11 mouse cellular contexts compared by ENCODE assay signal in the genomic region with DNA sequence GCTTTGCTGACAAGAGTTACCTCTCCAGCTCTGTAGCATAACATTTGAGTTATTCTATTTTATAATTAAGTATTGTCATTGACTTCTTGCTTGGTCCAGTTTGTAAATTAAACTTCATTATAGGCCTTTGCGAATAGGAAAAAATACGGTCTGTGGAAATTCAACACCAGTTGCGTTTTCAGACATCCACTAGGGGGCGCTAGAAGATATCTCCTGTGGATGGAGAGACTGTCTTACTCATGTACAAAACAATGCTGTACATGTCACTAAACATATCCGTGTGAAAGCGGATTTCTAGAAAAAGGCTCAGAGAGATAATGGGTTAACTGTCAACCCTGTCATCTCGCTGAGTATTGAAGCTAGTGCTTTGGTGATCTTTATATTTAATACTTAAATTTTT. TPM values are rescaled to one million over a fixed set of nuclear protein-coding genes. Genes with fewer than 3 reads are reported as not detected.
DNase-seq lines count a peak whose midpoint lies in the region; ATAC-seq and TF ChIP-seq lines count a peak whose summit lies in the region.
"Had no signal": no experiment of that assay in that cellular context is flagged by ENCODE, and none has a peak within 500 bp of the region (broad histone marks: within the 10 kb centered on the region; RNA-seq: fewer than 3 reads in every experiment).

No protein-coding gene starts in this region.

- DNase-seq in hindbrain, embryonic 14.5 days (ENCODE audit: low spot score): peak; percentile 65
- DNase-seq in A20 (ENCODE audit: low read depth, low spot score): peak; percentile 82
- peak; percentile 89 for DNase-seq in CH12.LX (ENCODE audit: extremely low read depth)
- peak; percentile 56 for DNase-seq in embryo, embryonic 10 days (ENCODE audit: low spot score)
- peak; percentile 38 for DNase-seq in liver, postnatal 0 days
- peak; percentile 72 to 94 for DNase-seq in thymus, postnatal 10 days (ENCODE audit: low spot score in 2 of 2)
- DNase-seq in hindbrain, embryonic 10.5 days (ENCODE audit: low spot score): no peak

- no peak for TF ChIP-seq POLR2A in CH12.LX (IDR thresholded peaks at IDR 0.05; ENCODE audit: low read depth, low read length)

- no peak overlapping the region for H3K27ac ChIP-seq in hindbrain, embryonic 14.5 days
- no peak overlapping the region for H3K27ac ChIP-seq in hindbrain, embryonic 13.5 days
- H3K27ac ChIP-seq in CH12.LX (ENCODE audit: insufficient read depth, low read depth): no peak overlapping the region
- no peak overlapping the region for H3K27ac ChIP-seq in liver, postnatal 0 days (ENCODE audit: low read depth)
- H3K27ac ChIP-seq in hindbrain, embryonic 10.5 days: no peak overlapping the region
- H3K27ac ChIP-seq: embryonic facial prominence, embryonic 15.5 days; neural tube, embryonic 13.5 days had no signal

- no peaks in the 10 kb centered on the region for H3K27me3 ChIP-seq in hindbrain, embryonic 14.5 days (ENCODE audit: control insufficient read depth, insufficient read depth, low read length)
- no peaks in the 10 kb centered on the region for H3K27me3 ChIP-seq in hindbrain, embryonic 13.5 days
- H3K27me3 ChIP-seq in CH12.LX (replicated peaks): no peaks in the 10 kb centered on the region
- no peaks in the 10 kb centered on the region for H3K27me3 ChIP-seq in liver, postnatal 0 days (ENCODE audit: insufficient read depth, low read length)
- H3K27me3 ChIP-seq in hindbrain, embryonic 10.5 days (ENCODE audit: insufficient read depth, poor library complexity, severe bottlenecking): no peaks in the 10 kb centered on the region
- H3K27me3 ChIP-seq: embryonic facial prominence, embryonic 15.5 days; neural tube, embryonic 13.5 days had no signal

- H3K4me2 ChIP-seq in hindbrain, embryonic 14.5 days (replicated peaks): no peak overlapping the region
- no peak overlapping the region for H3K4me2 ChIP-seq in hindbrain, embryonic 13.5 days
- H3K4me2 ChIP-seq in CH12.LX (ENCODE audit: insufficient read depth, low read depth, poor library complexity, severe bottlenecking): no peak overlapping the region
- H3K4me2 ChIP-seq in liver, postnatal 0 days (ENCODE audit: low read depth, low read length): no peak overlapping the region
- H3K4me2 ChIP-seq: embryonic facial prominence, embryonic 15.5 days; neural tube, embryonic 13.5 days had no signal

- in situ Hi-C loops in CH12.LX (cut with MboI; ENCODE audit: low pct_ligation_motif_present, low pct_unique_long_range_greater_than_20kb, low sequenced_read_pairs): no loop called here

- dilution Hi-C loops in CH12.LX (cut with MboI; ENCODE audit: extremely low pct_ligation_motif_present, extremely low pct_unique_long_range_greater_than_20kb, low sequenced_read_pairs): no loop called here

- no peak for ATAC-seq in hindbrain, embryonic 14.5 days (ENCODE audit: low FRiP score)
- ATAC-seq in hindbrain, embryonic 13.5 days (ENCODE audit: low FRiP score): no peak
- ATAC-seq in liver, postnatal 0 days: no peak

- H3K9ac ChIP-seq in hindbrain, embryonic 14.5 days: no peak overlapping the region
- no peak overlapping the region for H3K9ac ChIP-seq in hindbrain, embryonic 13.5 days
- H3K9ac ChIP-seq in CH12.LX (ENCODE audit: insufficient read depth, low read depth): no peak overlapping the region
- no peak overlapping the region for H3K9ac ChIP-seq in liver, postnatal 0 days (replicated peaks)
- H3K9ac ChIP-seq: embryonic facial prominence, embryonic 15.5 days; neural tube, embryonic 13.5 days had no signal

- H3K36me3 ChIP-seq in hindbrain, embryonic 14.5 days (replicated peaks; ENCODE audit: control insufficient read depth, insufficient read depth): no peaks in the 10 kb centered on the region
- no peaks in the 10 kb centered on the region for H3K36me3 ChIP-seq in hindbrain, embryonic 13.5 days
- peaks cover 0 to 6% of the 10 kb centered on the region in 2 experiments for H3K36me3 ChIP-seq in CH12.LX (replicated peaks in 1 of 2; ENCODE audit: control insufficient read depth in 1 of 2, insufficient read depth in 1 of 2, low read length in 1 of 2)
- no peaks in the 10 kb centered on the region for H3K36me3 ChIP-seq in liver, postnatal 0 days (replicated peaks; ENCODE audit: insufficient read depth, low read length)
- no peaks in the 10 kb centered on the region for H3K36me3 ChIP-seq in hindbrain, embryonic 10.5 days
- H3K36me3 ChIP-seq: embryonic facial prominence, embryonic 15.5 days; neural tube, embryonic 13.5 days had no signal

- TF ChIP-seq RAD21 in CH12.LX (IDR thresholded peaks at IDR 0.05; ENCODE audit: low read depth, low read length): peak; percentile 93

- H3K4me1 ChIP-seq in hindbrain, embryonic 14.5 days (replicated peaks; ENCODE audit: control insufficient read depth, insufficient read depth, low read length): no peaks in the 10 kb centered on the region
- H3K4me1 ChIP-seq in hindbrain, embryonic 13.5 days (replicated peaks): no peaks in the 10 kb centered on the region
- peaks cover 11 to 41% of the 10 kb centered on the region in 2 experiments for H3K4me1 ChIP-seq in CH12.LX (ENCODE audit: control insufficient read depth in 1 of 2, insufficient read depth in 2 of 2)
- H3K4me1 ChIP-seq in liver, postnatal 0 days (ENCODE audit: insufficient read depth): no peaks in the 10 kb centered on the region
- H3K4me1 ChIP-seq in hindbrain, embryonic 10.5 days (replicated peaks): peaks cover 6% of the 10 kb centered on the region; the same call in 1 of the 2 replicates
- H3K4me1 ChIP-seq: embryonic facial prominence, embryonic 15.5 days; neural tube, embryonic 13.5 days had no signal

- H3K4me3 ChIP-seq in hindbrain, embryonic 14.5 days (replicated peaks; ENCODE audit: low read length): no peak overlapping the region
- H3K4me3 ChIP-seq in hindbrain, embryonic 13.5 days: no peak overlapping the region
- H3K4me3 ChIP-seq in CH12.LX (replicated peaks in 1 of 3; ENCODE audit: low read depth in 2 of 3, low read length in 2 of 3, poor library complexity in 1 of 3): no peak overlapping the region
- no peak overlapping the region for H3K4me3 ChIP-seq in liver, postnatal 0 days (ENCODE audit: low read depth, low read length)
- no peak overlapping the region for H3K4me3 ChIP-seq in hindbrain, embryonic 10.5 days
- H3K4me3 ChIP-seq: embryonic facial prominence, embryonic 15.5 days; neural tube, embryonic 13.5 days had no signal

- H3K79me2 ChIP-seq in CH12.LX (replicated peaks; ENCODE audit: control insufficient read depth, extremely low read depth, insufficient read depth, poor library complexity, severe bottlenecking): no peaks in the 10 kb centered on the region

- no peak for TF ChIP-seq EP300 in CH12.LX (IDR thresholded peaks at IDR 0.05; ENCODE audit: low read length)
- TF ChIP-seq EP300 in liver, postnatal 0 days (IDR thresholded peaks at IDR 0.05; ENCODE audit: low read depth): no peak

- WGBS in hindbrain, embryonic 14.5 days: 45% methylated on average over 7 of the region's 7 CpGs
- WGBS in hindbrain, embryonic 13.5 days: 46% methylated on average over 7 of the region's 7 CpGs
- WGBS in liver, postnatal 0 days (ENCODE audit: insufficient replicate concordance): 25% methylated on average over 7 of the region's 7 CpGs
- 48% methylated on average over 7 of the region's 7 CpGs for WGBS in hindbrain, embryonic 10.5 days

- peak; percentile 82 to 95 for TF ChIP-seq CTCF in CH12.LX (conservative IDR thresholded peaks at IDR 0.05 in 1 of 2, IDR thresholded peaks at IDR 0.05 in 1 of 2; ENCODE audit: low read depth in 2 of 2, low read length in 2 of 2)
- TF ChIP-seq CTCF in liver, postnatal 0 days (IDR thresholded peaks at IDR 0.05; ENCODE audit: low read depth): peak; percentile 84

- no peaks in the 10 kb centered on the region for H3K9me3 ChIP-seq in hindbrain, embryonic 14.5 days (ENCODE audit: control insufficient read depth, low read length)
- H3K9me3 ChIP-seq in hindbrain, embryonic 13.5 days: no peaks in the 10 kb centered on the region
- peaks cover 20% of the 10 kb centered on the region for H3K9me3 ChIP-seq in CH12.LX (replicated peaks; ENCODE audit: low read length)
- H3K9me3 ChIP-seq in liver, postnatal 0 days (ENCODE audit: low read length): no peaks in the 10 kb centered on the region
- H3K9me3 ChIP-seq in hindbrain, embryonic 10.5 days: no peaks in the 10 kb centered on the region
- H3K9me3 ChIP-seq: embryonic facial prominence, embryonic 15.5 days; neural tube, embryonic 13.5 days had no signal

TF ChIP-seq in CH12.LX, 34 proteins besides CTCF, POLR2A, EP300 and RAD21 (continues in another document):
- peak; percentile 67 for TF ChIP-seq JUND (conservative IDR thresholded peaks at IDR 0.05; ENCODE audit: low read depth, low read length)
- TF ChIP-seq SMC3 (IDR thresholded peaks at IDR 0.05; ENCODE audit: low read depth, low read length): peak; percentile 82
- TF ChIP-seq ZMIZ1 (IDR thresholded peaks at IDR 0.05; ENCODE audit: low read depth, low read length): no peak
- TF ChIP-seq ETS1 (conservative IDR thresholded peaks at IDR 0.05; ENCODE audit: low read depth, low read length): no peak
- TF ChIP-seq ZNF384 (IDR thresholded peaks at IDR 0.05; ENCODE audit: low read depth, low read length): no peak
- no peak for TF ChIP-seq TBP (conservative IDR thresholded peaks at IDR 0.05; ENCODE audit: low read depth, low read length)
- peak; percentile 13; the same call in 1 of the 2 replicates for TF ChIP-seq ZC3H11A (IDR thresholded peaks at IDR 0.05; ENCODE audit: low read depth, low read length)
- TF ChIP-seq GABPA (IDR thresholded peaks at IDR 0.05; ENCODE audit: insufficient replicate concordance, low read depth, low read length): no peak
- no peak for TF ChIP-seq MAZ (IDR thresholded peaks at IDR 0.05; ENCODE audit: low read depth, low read length)
- TF ChIP-seq MYC (IDR thresholded peaks at IDR 0.05; ENCODE audit: low read depth, low read length): peak; percentile 79

RNA-seq across cellular contexts. Expression of gene Gm525, which starts 11.0 kb away (rescaled TPM):
- polyA plus RNA-seq in hindbrain, embryonic 14.5 days (2014; fragmentation: Nextera tagmentation; extraction: Ambion mirVana): not detected in 2 replicates
- not detected in 2 replicates for polyA plus RNA-seq in hindbrain, embryonic 13.5 days (2015; fragmentation: Nextera tagmentation; extraction: Ambion mirVana)
- total RNA-seq in CH12.LX (2012; rRNA removed): 0.34 and 0.46 TPM in 2 replicates
- total RNA-seq in CH12.LX (2014; rRNA removed): not detected in 2 replicates
- polyA plus RNA-seq in CH12.LX (2012; ENCODE audit: insufficient read length, low read depth): 0.83 TPM in 1 of 2 replicates, not detected in the other
- polyA plus RNA-seq in liver, postnatal 0 days (2015; fragmentation: Nextera tagmentation; extraction: Ambion mirVana): 0.31 and 0.39 TPM in 2 replicates
- not detected in 2 replicates for polyA plus RNA-seq in hindbrain, embryonic 10.5 days (2016; fragmentation: Nextera tagmentation; extraction: Ambion mirVana)
- total RNA-seq: layer of hippocampus, postnatal 25 days had no signal
- polyA plus RNA-seq: neural tube, embryonic 13.5 days had no signal

RNA-seq across cellular contexts. Expression of gene Dgke, which starts 18.0 kb away (rescaled TPM):
- 16.3 and 16.7 TPM in 2 replicates for polyA plus RNA-seq in hindbrain, embryonic 14.5 days (2014; fragmentation: Nextera tagmentation; extraction: Ambion mirVana)
- 14.8 and 15.6 TPM in 2 replicates for polyA plus RNA-seq in hindbrain, embryonic 13.5 days (2015; fragmentation: Nextera tagmentation; extraction: Ambion mirVana)
- total RNA-seq in CH12.LX (2012; rRNA removed) (4.8 and 5.8 TPM in 2 replicates), CH12.LX (2014; rRNA removed) (13.4 and 14.3 TPM in 2 replicates)
- 15.0 and 17.0 TPM in 2 replicates for polyA plus RNA-seq in CH12.LX (2012; ENCODE audit: insufficient read length, low read depth)
- polyA plus RNA-seq in liver, postnatal 0 days (2015; fragmentation: Nextera tagmentation; extraction: Ambion mirVana): 0.53 and 0.60 TPM in 2 replicates
- polyA plus RNA-seq in hindbrain, embryonic 10.5 days (2016; fragmentation: Nextera tagmentation; extraction: Ambion mirVana): 4.6 and 6.1 TPM in 2 replicates
